Mouse (Mus musculus) kidney, adult 2 months (tissue): ENCODE measurements around the gene Appl2. TPM values are rescaled to one million over a fixed set of nuclear protein-coding genes. Genes with fewer than 3 reads are reported as not detected.

Experiments
- DNase-seq: peaks from one replicate; pipeline ENCODE4 v3.0.0; 2021
- H3K27ac ChIP-seq: fragments of 200-500 bp; 2 replicates; pipeline ENCODE4 v1.5.1; 2012; ENCODE audit warnings: low read depth, low read length, control low read depth, inconsistent platforms; ENCODE audit not compliant: insufficient read depth
- H3K27me3 ChIP-seq: fragments of 200-500 bp; replicated peaks from 2 replicates; pipeline ENCODE4 v1.6.1; 2012; ENCODE audit warnings: mild to moderate bottlenecking, moderate library complexity, low read length, inconsistent platforms; ENCODE audit not compliant: control insufficient read depth, insufficient read depth
- H3K36me3 ChIP-seq: fragments of 200-500 bp; 2 replicates; pipeline ENCODE4 v1.6.1; 2012; ENCODE audit warnings: mild to moderate bottlenecking, moderate library complexity, low read length, inconsistent platforms; ENCODE audit not compliant: control insufficient read depth, insufficient read depth
- H3K4me1 ChIP-seq: fragments of 200-500 bp; 2 replicates; pipeline ENCODE4 v1.6.1; 2011; ENCODE audit warnings: low read length; ENCODE audit not compliant: control insufficient read depth, insufficient read depth
- H3K4me3 ChIP-seq: fragments of 200-500 bp; 2 replicates; pipeline ENCODE4 v1.5.1; 2011; ENCODE audit warnings: mild to moderate bottlenecking, low read depth, low read length, control low read depth; ENCODE audit not compliant: insufficient read depth
- CTCF ChIP-seq: fragments of 200-500 bp; conservative IDR thresholded peaks from 2 replicates; pipeline ENCODE4 v1.5.1; 2011; ENCODE audit warnings: low read depth, mild to moderate bottlenecking, control low read depth, low read length, moderate library complexity, mixed read lengths; ENCODE audit not compliant: insufficient read depth, insufficient read length
- POLR2A ChIP-seq: fragments of 200-500 bp; IDR thresholded peaks from one replicate; pipeline ENCODE4 v1.6.1; 2011; ENCODE audit warnings: low read depth, low read length, control low read depth
- WGBS: fragments of 180-500 bp; shearing (Covaris S2); methylation state at CpG from one replicate; pipeline ENCODE4 v1.1.7; 2018; 5-methylcytosine and 5-hydroxymethylcytosine counted together
- polyA plus RNA-seq: library from polyadenylated mRNA; depleted of rRNA; stranded (reverse); fragments of >200 nt; gene quantifications from 2 replicates; pipeline ENCODE4 v1.2.3, GENCODE M21; 2012; rRNA removed

The Appl2 gene
- 17.7 and 18.7 TPM in 2 replicates for polyA plus RNA-seq

GRCm38 (mm10) chr10:83648131-83649020 is at the start of gene Appl2:
Gene Appl2, minus strand, starts transcription at chr10:83648738.
- no peaks in the 10 kb centered on the region for H3K27me3 ChIP-seq
- peak; percentile 97 for DNase-seq
- no peaks in the 10 kb centered on the region for H3K36me3 ChIP-seq
- peak within 1 kb of the TSS; percentile 74 for H3K4me3 ChIP-seq
- peaks cover 7% of the 10 kb centered on the region; the same call in 1 of the 2 replicates for H3K4me1 ChIP-seq
- WGBS = under 1% methylated on average over 58 of the region's 59 CpGs
- no peak for TF ChIP-seq CTCF
- TF ChIP-seq POLR2A = peak; percentile 15
- peak within 1 kb of the TSS; percentile 48 for H3K27ac ChIP-seq

DNA sequence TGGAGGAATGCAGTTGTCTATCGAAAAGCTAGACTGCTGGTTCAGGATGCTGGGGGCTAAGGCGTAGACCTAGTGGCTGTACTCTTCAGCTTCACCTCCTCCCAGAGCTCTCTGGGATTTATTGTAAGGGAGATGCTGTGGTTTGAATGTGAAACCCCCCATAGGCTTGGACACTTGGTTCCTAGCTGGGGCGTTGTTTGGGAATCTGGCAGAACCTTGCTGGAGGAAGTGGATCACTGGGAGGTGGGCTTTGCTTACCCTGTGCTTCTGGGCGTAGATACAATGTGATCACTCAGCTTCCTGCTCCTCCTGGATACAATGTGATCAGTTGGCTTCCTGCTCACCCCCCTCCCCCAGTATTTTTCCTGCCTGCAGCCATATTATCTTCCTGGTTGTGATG is 47.7 kb upstream of the Appl2 start:
- TF ChIP-seq POLR2A = no peak
- no peak for TF ChIP-seq CTCF
- Histone ChIP-seq H3K4me3 (no peak overlapping the region), H3K36me3 (no peaks in the 10 kb centered on the region), H3K27me3 (no peaks in the 10 kb centered on the region), H3K27ac (no peak overlapping the region), H3K4me1 (no peaks in the 10 kb centered on the region)
- WGBS = 81% methylated on average over 4 of the region's 4 CpGs
- DNase-seq = no peak

DNA sequence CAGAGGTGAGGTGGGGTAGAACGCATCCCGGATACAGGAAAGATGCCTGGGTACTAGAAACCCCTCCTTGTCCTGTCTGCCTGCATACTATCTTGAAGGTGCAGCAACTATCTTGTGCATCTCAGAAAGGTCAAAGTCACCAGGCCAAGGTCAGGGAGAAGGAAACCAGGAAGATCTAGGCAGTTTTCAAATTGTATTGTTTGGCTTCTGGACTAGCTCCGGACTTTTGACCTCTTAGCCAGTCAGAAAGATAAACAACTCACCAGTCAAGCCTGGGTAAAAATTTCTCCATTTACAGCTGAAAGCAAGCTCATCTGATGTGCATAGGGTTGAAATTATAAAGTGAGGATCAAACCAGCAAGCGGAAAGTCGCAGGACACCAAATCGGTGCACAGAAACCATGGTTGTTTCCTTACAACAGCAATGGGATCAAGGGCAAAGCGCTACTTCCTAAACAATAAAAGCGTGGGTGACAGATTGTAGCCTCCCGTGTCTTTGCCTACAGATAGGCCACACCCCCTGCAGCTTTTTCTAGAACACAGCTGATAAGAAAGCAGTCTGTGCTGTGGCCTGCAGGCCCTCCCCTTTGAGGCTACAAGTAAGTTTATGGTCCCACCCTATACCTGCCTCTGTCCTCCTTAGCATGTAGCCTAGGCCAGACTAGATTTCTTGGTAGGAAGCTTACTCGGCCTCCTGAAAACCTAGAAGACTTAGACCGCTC is 43.8 kb upstream of the Appl2 start:
- Histone ChIP-seq H3K4me3 (no peak overlapping the region), H3K27me3 (no peaks in the 10 kb centered on the region), H3K4me1 (no peaks in the 10 kb centered on the region), H3K36me3 (no peaks in the 10 kb centered on the region), H3K27ac (no peak overlapping the region)
- no peak for DNase-seq
- TF ChIP-seq POLR2A (no peak), CTCF (no peak)
- 77% methylated on average over 11 of the region's 11 CpGs for WGBS

DNA sequence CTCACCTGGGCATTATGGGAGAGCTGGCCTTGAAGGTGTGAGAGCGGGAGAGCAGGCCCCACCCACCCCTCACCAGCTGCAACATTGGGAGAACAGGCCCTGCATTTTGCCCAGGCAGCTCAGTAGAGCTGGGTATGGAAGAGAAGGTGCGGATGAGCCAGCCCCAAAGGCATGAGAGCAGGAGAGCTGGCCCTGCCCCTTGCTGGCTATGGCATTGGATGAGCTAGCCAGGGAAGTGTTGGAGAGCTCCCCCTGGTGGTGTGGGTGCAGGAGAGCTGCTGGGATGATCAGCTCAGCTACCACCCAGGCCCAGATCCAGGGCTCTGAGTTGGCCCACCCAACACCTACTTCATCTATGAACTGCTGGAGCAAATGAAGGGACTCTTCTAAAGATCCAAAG is 39.7 kb upstream of the Appl2 start:
- TF ChIP-seq POLR2A (no peak), CTCF (0 out of 2 replicates have a peak, but pooled peaks have one; percentile 4)
- Histone ChIP-seq H3K36me3 (no peaks in the 10 kb centered on the region), H3K27me3 (no peaks in the 10 kb centered on the region), H3K27ac (no peak overlapping the region), H3K4me3 (no peak overlapping the region), H3K4me1 (no peaks in the 10 kb centered on the region)
- WGBS = 94% methylated on average over 2 of the region's 2 CpGs
- DNase-seq = no peak

GRCm38 (mm10) chr10:83681334-83681733 is 32.8 kb upstream of the Appl2 start:
- no peaks in the 10 kb centered on the region for H3K36me3 ChIP-seq
- no peak for DNase-seq
- TF ChIP-seq CTCF (no peak), POLR2A (no peak)
- H3K4me1 ChIP-seq = no peaks in the 10 kb centered on the region
- 86% methylated on average over 12 of the region's 12 CpGs for WGBS
- no peak overlapping the region for H3K4me3 ChIP-seq
- no peak overlapping the region for H3K27ac ChIP-seq
- no peaks in the 10 kb centered on the region; the same call in 1 of the 2 replicates for H3K27me3 ChIP-seq

DNA sequence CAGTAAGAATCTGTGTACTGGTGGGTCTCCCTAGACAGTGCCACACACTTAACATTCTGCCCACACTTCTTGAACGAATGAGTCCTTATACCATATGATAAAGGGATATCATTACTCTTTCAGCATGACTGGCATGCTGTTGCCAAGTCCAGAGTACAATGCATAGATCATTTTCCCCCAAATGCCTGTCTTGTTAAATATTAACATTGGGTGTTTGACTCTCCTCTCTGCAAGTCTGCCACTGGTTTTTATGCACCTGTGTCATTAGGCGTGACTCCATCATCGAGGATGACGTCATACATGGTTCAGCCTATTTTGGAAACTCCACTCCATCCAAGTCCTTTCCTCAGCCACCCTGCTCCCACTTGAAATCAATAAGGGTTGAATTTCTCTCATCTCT is 18.0 kb upstream of the Appl2 start:
- TF ChIP-seq CTCF (no peak), POLR2A (no peak)
- no peaks in the 10 kb centered on the region for H3K36me3 ChIP-seq
- no peak overlapping the region for H3K27ac ChIP-seq
- no peaks in the 10 kb centered on the region for H3K27me3 ChIP-seq
- WGBS = 38% methylated on average over 4 of the region's 4 CpGs
- H3K4me3 ChIP-seq = no peak overlapping the region
- DNase-seq = no peak
- H3K4me1 ChIP-seq = no peaks in the 10 kb centered on the region

- Histone ChIP-seq H3K27me3 (no peaks in the 10 kb centered on the region), H3K4me3 (no peak overlapping the region), H3K36me3 (no peaks in the 10 kb centered on the region), H3K27ac (no peak overlapping the region), H3K4me1 (no peaks in the 10 kb centered on the region)
- DNase-seq = no peak
- WGBS = 64% methylated on average over 8 of the region's 8 CpGs
- TF ChIP-seq POLR2A = no peak
- TF ChIP-seq CTCF = no peak
Measured at GRCm38 (mm10) chr10:83661925-83662324, 13.4 kb upstream of the Appl2 start.
